Mouse (Mus musculus) liver, embryonic 16.5 days (tissue): ENCODE results near the gene Dusp13. TPM values are rescaled to one million over a fixed set of nuclear protein-coding genes. Genes with fewer than 3 reads are reported as not detected.

Experiments used
- ATAC-seq: fragments of 200-750 bp; cut with Nextera tagmentation; 2 replicates; pipeline ENCODE4 v1.8.0; 2017; ENCODE audit warnings: low read depth, mild to moderate bottlenecking, moderate number of reproducible peaks, moderate library complexity
- H3K27ac ChIP-seq: fragments of 300-500 bp; sonication (generic); 2 replicates; pipeline ENCODE4 v1.5.1; 2014; ENCODE audit warnings: mild to moderate bottlenecking, low read length
- H3K27me3 ChIP-seq: fragments of 300-500 bp; sonication (generic); 2 replicates; pipeline ENCODE4 v1.6.1; 2014; ENCODE audit warnings: low read depth, low read length, mixed read lengths; ENCODE audit not compliant: control insufficient read depth, insufficient read depth
- H3K36me3 ChIP-seq: fragments of 300-500 bp; sonication (generic); 2 replicates; pipeline ENCODE4 v1.6.1; 2014; ENCODE audit warnings: mild to moderate bottlenecking; ENCODE audit not compliant: control insufficient read depth, insufficient read depth
- H3K4me1 ChIP-seq: fragments of 300-500 bp; sonication (generic); 2 replicates; pipeline ENCODE4 v1.6.1; 2014; ENCODE audit warnings: low read depth, low read length, mixed read lengths; ENCODE audit not compliant: control insufficient read depth
- H3K4me2 ChIP-seq: fragments of 300-500 bp; sonication (generic); 2 replicates; pipeline ENCODE4 v1.6.1; 2014; ENCODE audit warnings: low read depth, low read length, mixed read lengths
- H3K4me3 ChIP-seq: fragments of 300-500 bp; sonication (generic); 2 replicates; pipeline ENCODE4 v1.5.1; 2014; ENCODE audit warnings: low read depth, mild to moderate bottlenecking, low read length
- H3K9ac ChIP-seq: fragments of 300-500 bp; sonication (generic); 2 replicates; pipeline ENCODE4 v1.6.1; 2014; ENCODE audit warnings: low read depth, low read length
- H3K9me3 ChIP-seq: fragments of 300-500 bp; sonication (generic); replicated peaks from 2 replicates; pipeline ENCODE4 v1.6.1; 2016; ENCODE audit warnings: low read length; ENCODE audit not compliant: control insufficient read depth
- WGBS: fragments of 180-500 bp; shearing (Covaris S2); extraction: QIAGEN DNeasy Blood & Tissue Kit; methylation state at CpG from one replicate; pipeline ENCODE4 v1.1.7; 2014; ENCODE audit not compliant: insufficient replicate concordance; 5-methylcytosine and 5-hydroxymethylcytosine counted together
- polyA plus RNA-seq: library from polyadenylated mRNA; unstranded; fragments of >200 nt; fragmentation: Nextera tagmentation; extraction: Ambion mirVana; gene quantifications from 2 replicates; pipeline ENCODE4 v1.2.1, GENCODE M21; 2015

Gene Dusp13
- polyA plus RNA-seq, 1 experiment from 2014 or later, result 0.30 TPM

- no peaks in the 10 kb centered on the region for H3K9me3 ChIP-seq
- ATAC-seq, result peak; percentile 85
- H3K4me3 ChIP-seq, result peak within 1 kb of the TSS; percentile 77
- peak within 1 kb of the TSS; percentile 65 for H3K27ac ChIP-seq
- peaks cover 19% of the 10 kb centered on the region for H3K4me1 ChIP-seq
- no peaks in the 10 kb centered on the region for H3K36me3 ChIP-seq
- WGBS, result 6% methylated on average over 52 of the region's 52 CpGs
- no peaks in the 10 kb centered on the region for H3K27me3 ChIP-seq
- peak within 1 kb of the TSS; percentile 90 for H3K4me2 ChIP-seq
- H3K9ac ChIP-seq, result peak within 1 kb of the TSS; percentile 83
Measured at GRCm38 (mm10) chr14:21750008-21750880, 737 bp downstream of the Dusp13 start, which contains the start of gene Samd8. Gene Samd8 (plus strand): TSS chr14:21750531.

- Histone ChIP-seq H3K36me3 (no peaks in the 10 kb centered on the region), H3K27me3 (no peaks in the 10 kb centered on the region), H3K9ac (no peak overlapping the region), H3K9me3 (no peaks in the 10 kb centered on the region), H3K4me1 (peaks cover 14% of the 10 kb centered on the region), H3K27ac (no peak overlapping the region), H3K4me2 (no peak overlapping the region), H3K4me3 (no peak overlapping the region)
- 35% methylated on average over 15 of the region's 15 CpGs for WGBS
- ATAC-seq, result no peak
Measured at GRCm38 (mm10) chr14:21748142-21748870, 2.7 kb downstream of the Dusp13 start.

- no peak for ATAC-seq
- H3K4me2 ChIP-seq, result no peak overlapping the region
- 51% methylated on average over 14 of the region's 14 CpGs for WGBS
Measured at GRCm38 (mm10) chr14:21747436-21748141, 3.4 kb downstream of the Dusp13 start.

GRCm38 (mm10) chr14:21746846-21747245 lies 4.1 kb downstream of the Dusp13 start:
- H3K36me3 ChIP-seq, result no peaks in the 10 kb centered on the region
- H3K4me3 ChIP-seq, result no peak overlapping the region
- 60% methylated on average over 2 of the region's 2 CpGs for WGBS

More at GRCm38 (mm10) chr14:21747436-21748141, 3.4 kb downstream of the Dusp13 start:
- H3K4me1 ChIP-seq, result peaks cover 12% of the 10 kb centered on the region
- no peak overlapping the region for H3K9ac ChIP-seq
- no peak overlapping the region for H3K4me3 ChIP-seq
- no peak overlapping the region for H3K27ac ChIP-seq
- no peaks in the 10 kb centered on the region for H3K36me3 ChIP-seq
- no peaks in the 10 kb centered on the region for H3K27me3 ChIP-seq
- no peaks in the 10 kb centered on the region for H3K9me3 ChIP-seq

GRCm38 (mm10) chr14:21746251-21746650 lies 4.7 kb downstream of the Dusp13 start:
- Histone ChIP-seq H3K4me1 (peaks cover 2% of the 10 kb centered on the region), H3K9ac (no peak overlapping the region), H3K27me3 (no peaks in the 10 kb centered on the region), H3K27ac (no peak overlapping the region), H3K9me3 (no peaks in the 10 kb centered on the region), H3K4me2 (no peak overlapping the region), H3K4me3 (no peak overlapping the region), H3K36me3 (no peaks in the 10 kb centered on the region)
- no peak for ATAC-seq
- WGBS, result 77% methylated on average over 8 of the region's 8 CpGs

More at GRCm38 (mm10) chr14:21746846-21747245, 4.1 kb downstream of the Dusp13 start:
- Histone ChIP-seq H3K9me3 (no peaks in the 10 kb centered on the region), H3K27me3 (no peaks in the 10 kb centered on the region), H3K27ac (no peak overlapping the region), H3K9ac (no peak overlapping the region), H3K4me2 (no peak overlapping the region), H3K4me1 (peaks cover 8% of the 10 kb centered on the region)
- no peak for ATAC-seq

- no peak overlapping the region for H3K4me2 ChIP-seq
- no peak overlapping the region for H3K4me3 ChIP-seq
- H3K4me1 ChIP-seq, result no peaks in the 10 kb centered on the region
- H3K27me3 ChIP-seq, result no peaks in the 10 kb centered on the region
- ATAC-seq, result no peak
- H3K9me3 ChIP-seq, result no peaks in the 10 kb centered on the region
- WGBS, result 29% methylated on average over 5 of the region's 5 CpGs
- H3K36me3 ChIP-seq, result no peaks in the 10 kb centered on the region
- no peak overlapping the region for H3K27ac ChIP-seq
- no peak overlapping the region for H3K9ac ChIP-seq
Measured at GRCm38 (mm10) chr14:21745149-21745548, 5.8 kb downstream of the Dusp13 start.

- H3K36me3 ChIP-seq, result no peaks in the 10 kb centered on the region
- no peak for ATAC-seq
- H3K27ac ChIP-seq, result no peak overlapping the region
- no peak overlapping the region for H3K9ac ChIP-seq
- H3K4me3 ChIP-seq, result no peak overlapping the region
- no peaks in the 10 kb centered on the region for H3K4me1 ChIP-seq
- no peak overlapping the region for H3K4me2 ChIP-seq
- no peaks in the 10 kb centered on the region for H3K9me3 ChIP-seq
- no peaks in the 10 kb centered on the region for H3K27me3 ChIP-seq
- 71% methylated on average over 1 of the region's 1 CpGs for WGBS
Measured at GRCm38 (mm10) chr14:21744169-21744568, 6.8 kb downstream of the Dusp13 start.

GRCm38 (mm10) chr14:21742441-21742840 lies 8.5 kb downstream of the Dusp13 start:
- WGBS, result 79% methylated on average over 4 of the region's 4 CpGs
- no peak for ATAC-seq
- H3K4me2 ChIP-seq, result no peak overlapping the region
- no peaks in the 10 kb centered on the region for H3K27me3 ChIP-seq
- H3K4me3 ChIP-seq, result no peak overlapping the region
- no peaks in the 10 kb centered on the region for H3K9me3 ChIP-seq
- no peak overlapping the region for H3K27ac ChIP-seq
- no peaks in the 10 kb centered on the region for H3K4me1 ChIP-seq
- H3K9ac ChIP-seq, result no peak overlapping the region
- no peaks in the 10 kb centered on the region for H3K36me3 ChIP-seq
